Mouse (Mus musculus) kidney, postnatal 14 days (tissue): ENCODE results near the gene Mccc1.

Experiments used
- DNase-seq: peaks from one replicate; pipeline ENCODE4 v3.0.0; 2022; ENCODE audit warnings: mixed read lengths

The Mccc1 gene

GRCm38 (mm10) chr3:35963921-35964320 is 36.6 kb downstream of the Mccc1 start:
- DNase-seq, result no peak

DNA sequence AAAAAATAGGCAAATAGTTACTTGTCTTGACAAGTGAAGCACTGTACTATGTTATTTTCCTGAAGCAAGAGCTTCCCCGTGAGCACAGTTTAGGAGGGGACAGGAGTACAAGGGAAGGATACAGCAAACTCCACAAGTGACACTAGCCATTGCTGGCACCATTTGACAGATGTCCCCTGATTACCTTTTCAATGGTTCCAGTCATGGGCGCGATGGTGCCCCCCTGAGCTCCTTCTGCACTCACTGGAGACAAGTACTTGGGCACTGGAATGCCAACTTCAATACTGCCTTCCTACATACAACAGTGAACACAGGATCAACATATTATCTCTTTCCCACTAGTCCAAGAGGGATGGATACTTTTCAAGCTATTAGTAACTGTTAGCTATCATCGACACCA is 37.1 kb downstream of the Mccc1 start:
- no peak for DNase-seq

GRCm38 (mm10) chr3:35962967-35963366 is 37.5 kb downstream of the Mccc1 start:
- no peak for DNase-seq

DNA sequence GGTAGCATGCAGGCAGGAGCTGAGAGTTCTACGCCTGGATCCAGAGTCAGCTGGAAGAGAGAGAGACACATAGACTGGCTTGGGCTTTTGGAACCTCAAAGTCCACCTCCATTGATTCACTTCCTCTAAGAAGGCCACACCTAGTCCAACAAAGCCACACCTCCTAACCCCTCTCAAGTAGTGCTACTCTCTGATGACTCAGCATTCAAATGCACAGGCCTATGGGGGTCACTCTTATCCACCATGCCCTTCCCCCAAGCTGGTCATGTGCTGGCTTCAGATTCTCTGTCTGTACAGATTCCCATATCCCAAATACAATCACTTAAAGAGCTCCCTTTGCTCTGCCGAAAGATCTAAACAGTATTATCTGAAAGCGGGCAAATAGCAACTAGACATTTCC is 43.2 kb downstream of the Mccc1 start:
- no peak for DNase-seq

- no peak for DNase-seq
Measured at GRCm38 (mm10) chr3:35954901-35955575, 45.4 kb downstream of the Mccc1 start.

GRCm38 (mm10) chr3:35953816-35954215 is 46.7 kb downstream of the Mccc1 start:
- DNase-seq, result no peak

DNA sequence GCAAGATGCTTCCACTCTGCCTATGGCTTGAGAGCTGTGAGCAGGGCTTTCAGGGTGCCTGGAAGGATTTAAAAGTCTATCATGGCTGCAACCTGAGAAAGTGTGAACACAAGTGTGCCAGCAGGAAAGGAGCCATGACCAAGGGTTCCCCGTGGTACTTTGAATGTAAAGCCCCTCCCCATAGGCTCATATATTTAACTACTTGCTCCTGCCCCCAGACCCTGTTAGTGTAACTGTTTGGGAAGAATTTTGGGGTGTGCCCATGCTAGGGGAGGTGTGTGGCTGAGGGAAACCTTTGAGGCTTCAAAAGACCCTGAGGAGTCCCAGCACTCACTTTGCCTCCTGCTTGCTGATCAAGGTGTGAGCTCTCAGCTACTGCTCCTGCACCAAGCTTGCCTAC is 47.3 kb downstream of the Mccc1 start:
- DNase-seq, result no peak

GRCm38 (mm10) chr3:35948197-35948596 is 52.3 kb downstream of the Mccc1 start:
- no peak for DNase-seq

DNA sequence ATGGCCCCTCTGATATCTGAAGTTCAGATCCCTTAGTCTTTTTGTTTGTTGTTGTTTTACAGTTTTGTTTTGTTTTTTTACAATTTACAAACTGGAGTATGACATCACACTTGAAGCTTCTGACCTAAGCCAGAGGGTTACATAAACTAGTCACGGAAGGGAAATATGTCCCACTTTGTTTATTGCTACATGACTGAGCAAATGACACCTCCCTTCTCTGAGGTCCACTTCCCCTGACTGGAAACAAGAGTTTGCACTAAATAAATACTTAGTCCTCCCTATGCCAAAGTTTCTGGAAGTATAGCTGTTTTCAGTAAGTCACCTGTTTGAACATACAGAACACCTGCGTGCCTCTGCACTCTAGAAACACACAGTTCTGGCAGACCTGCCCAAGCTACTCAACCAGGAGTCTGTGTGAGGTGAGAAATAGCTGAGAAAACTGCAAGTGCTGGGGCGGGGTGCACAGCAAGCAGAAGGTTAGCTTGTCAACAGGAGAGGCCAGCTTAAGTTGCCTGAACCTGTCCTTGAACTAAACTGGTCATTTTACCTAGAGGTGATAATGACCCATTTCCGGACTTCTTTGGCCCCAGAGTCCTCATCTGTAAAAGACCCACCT is 59.9 kb downstream of the Mccc1 start:
- no peak for DNase-seq

DNA sequence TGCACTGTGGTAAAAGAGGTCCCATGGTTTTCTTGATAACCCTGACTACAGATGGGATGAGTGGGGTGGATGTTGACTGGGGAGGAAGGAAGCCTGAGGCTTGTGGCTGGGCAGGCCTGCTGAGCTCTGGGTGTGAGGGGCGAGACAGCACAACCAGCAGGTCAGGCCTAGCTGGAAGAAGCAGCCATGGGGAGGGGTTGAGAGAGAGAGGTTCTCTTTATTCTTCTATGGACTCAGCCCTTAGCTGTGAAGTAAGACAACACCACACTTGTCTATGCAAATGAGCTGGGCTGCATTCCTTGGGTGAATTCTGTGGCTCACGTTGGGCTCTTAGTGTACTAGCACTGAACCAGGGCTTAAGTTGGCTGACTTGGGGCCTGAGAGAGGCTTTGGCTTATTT is 60.4 kb downstream of the Mccc1 start:
- DNase-seq, result no peak

GRCm38 (mm10) chr3:35937345-35937744 is 63.1 kb downstream of the Mccc1 start, which contains the start of gene Dcun1d1:
TSS of gene Dcun1d1 (minus strand) at chr3:35937445.
- DNase-seq, result no peak

GRCm38 (mm10) chr3:35933405-35933777 is 67.1 kb downstream of the Mccc1 start:
- peak; percentile 26 for DNase-seq

DNA sequence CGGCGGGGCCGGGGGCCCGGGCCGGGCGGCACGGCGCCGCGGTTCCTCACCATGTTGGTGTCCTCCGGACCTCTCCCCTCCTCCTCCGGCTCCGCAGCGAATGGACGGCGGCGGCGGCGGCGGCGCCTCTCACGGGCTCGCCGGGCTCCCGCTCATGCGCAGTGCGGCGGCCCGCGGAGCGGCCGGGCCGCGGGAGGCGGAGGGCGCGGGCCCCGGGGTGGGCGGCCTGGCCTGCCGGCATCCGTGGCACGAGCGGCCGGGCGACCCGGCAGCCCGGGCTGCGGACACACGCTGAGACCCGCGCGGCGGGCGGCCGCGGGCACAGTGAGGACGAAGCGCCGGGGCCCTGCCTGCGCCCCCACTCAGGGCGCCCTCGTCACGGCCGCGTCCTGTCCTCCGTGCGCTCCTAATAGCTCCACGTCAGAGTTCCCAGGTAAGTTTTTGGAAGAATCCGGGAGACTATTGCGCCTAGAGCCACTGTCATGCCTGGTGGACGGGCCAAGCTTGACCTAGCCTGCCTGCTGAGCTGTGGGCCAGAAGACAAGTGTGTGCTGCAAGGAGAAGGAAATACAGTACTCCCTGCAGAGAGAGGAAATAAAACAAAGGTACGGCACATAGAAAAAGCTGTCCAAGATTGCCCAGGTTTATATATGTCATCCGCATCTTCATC is 67.6 kb downstream of the Mccc1 start:
- DNase-seq, result peak; percentile 90

GRCm38 (mm10) chr3:35931896-35932727 is 68.4 kb downstream of the Mccc1 start:
- DNase-seq, result peak; percentile 71

GRCm38 (mm10) chr3:35931359-35931758 is 69.1 kb downstream of the Mccc1 start:
- no peak for DNase-seq

- no peak for DNase-seq
Measured at GRCm38 (mm10) chr3:35929831-35930230, 70.6 kb downstream of the Mccc1 start.

DNA sequence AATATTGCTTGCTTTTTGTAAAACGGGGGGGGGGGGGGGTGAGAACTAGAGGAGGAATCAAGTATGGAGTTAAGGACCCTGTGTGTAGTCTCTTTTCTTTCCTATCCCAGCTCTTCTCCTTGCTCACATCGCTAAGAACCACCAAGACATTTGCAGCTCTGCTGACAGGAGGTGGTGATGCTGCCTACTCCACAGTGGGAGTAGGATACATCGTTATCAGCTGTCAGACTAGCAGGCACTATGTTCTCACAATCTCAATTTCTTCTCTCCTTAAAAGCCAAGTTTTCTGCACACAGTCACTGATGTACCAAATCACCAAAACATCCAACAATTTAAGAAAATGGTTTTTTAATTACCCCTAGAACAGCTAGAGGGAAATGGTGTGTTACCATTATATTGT is 71.1 kb downstream of the Mccc1 start:
- no peak for DNase-seq

- DNase-seq, result no peak
Measured at GRCm38 (mm10) chr3:35925852-35926251, 74.6 kb downstream of the Mccc1 start.

DNA sequence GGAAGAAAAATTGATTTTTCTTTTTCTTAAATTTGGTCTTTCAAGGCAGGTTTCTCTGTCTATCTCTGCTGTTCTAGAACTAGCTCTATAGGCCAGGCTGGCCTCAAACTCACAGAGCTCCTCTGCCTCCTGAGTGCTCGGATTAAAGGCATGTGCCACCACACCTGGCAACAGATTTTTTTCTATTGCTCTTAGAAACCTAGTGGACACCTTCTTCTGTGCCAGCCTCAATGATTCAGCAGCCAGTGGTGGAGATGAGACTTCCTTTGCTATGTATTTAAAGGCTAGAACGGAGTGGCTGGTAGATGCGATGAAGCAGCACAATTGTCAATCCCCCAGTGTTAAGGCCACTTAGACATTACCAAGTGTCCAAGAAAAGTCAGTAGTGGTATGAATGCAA is 76.5 kb downstream of the Mccc1 start:
- no peak for DNase-seq

GRCm38 (mm10) chr3:35923495-35923894 is 77.0 kb downstream of the Mccc1 start:
- no peak for DNase-seq

DNA sequence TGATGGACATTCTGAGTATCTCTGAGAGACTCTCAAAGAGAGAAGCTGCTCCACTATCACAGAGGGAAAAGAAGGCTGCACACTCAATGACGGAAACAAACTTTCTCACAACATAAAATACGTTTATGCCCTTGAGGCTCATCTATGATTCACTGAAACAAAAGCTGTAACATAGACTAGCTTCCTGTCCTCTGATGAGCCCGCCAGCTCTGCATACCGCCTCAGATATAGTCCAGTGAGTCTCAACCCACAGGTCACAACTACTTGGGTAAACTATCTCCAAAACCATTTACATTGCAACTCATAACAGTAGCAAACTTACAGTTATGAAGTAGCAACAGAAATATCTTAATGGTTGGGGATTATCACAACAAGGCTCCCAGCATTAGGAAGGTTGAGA is 78.0 kb downstream of the Mccc1 start:
- no peak for DNase-seq

DNA sequence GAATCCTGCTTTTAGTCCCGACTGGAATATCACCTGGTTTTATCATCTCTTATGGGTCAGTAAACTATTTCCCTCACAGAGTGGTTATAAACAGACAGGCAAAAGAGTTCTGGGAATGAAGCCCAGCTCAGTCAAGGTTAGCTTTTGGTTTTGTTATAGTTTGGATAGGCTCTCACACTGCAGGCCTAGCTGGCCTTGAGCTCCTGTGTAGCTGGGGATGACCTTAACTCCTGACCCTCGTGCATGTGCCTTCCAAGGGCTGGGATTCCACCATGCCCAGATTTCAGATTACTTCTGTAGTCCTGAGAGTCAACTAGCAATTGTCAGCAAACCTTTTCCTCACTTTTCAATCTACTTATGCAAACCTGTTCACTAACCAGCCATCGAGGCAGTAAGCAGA is 82.2 kb downstream of the Mccc1 start:
- no peak for DNase-seq
